Mouse (Mus musculus) megakaryocyte progenitor cell, adult 5-6 weeks (primary cell): ENCODE results near the gene Slc35f5. TPM values are rescaled to one million over a fixed set of nuclear protein-coding genes. Genes with fewer than 3 reads are reported as not detected.

Experiments used
- ATAC-seq: replicated peaks from 2 replicates; pipeline ENCODE4 v1.8.0; 2016; ENCODE audit warnings: mild to moderate bottlenecking, moderate TSS enrichment, inconsistent platforms; ENCODE audit not compliant: poor library complexity
- total RNA-seq, 2 experiments: library from RNA; stranded (forward) in 1 of 2; stranded (reverse) in 1 of 2; fragments of 157-497, 149-512 nt in 1 of 2; fragments of 200-1000 nt in 1 of 2; gene quantifications; 2 replicates each; pipeline versions ENCODE4 v1.2.3 to v1.2.4; 2015 to 2017

Gene Slc35f5
- total RNA-seq, 2 experiments from 2014 or later, result 11.1 to 14.0 TPM

- ATAC-seq, result no peak
Observed at GRCm38 (mm10) chr1:125568126-125568525, 7.7 kb downstream of the Slc35f5 start.

- peak; percentile 59 for ATAC-seq
Observed at GRCm38 (mm10) chr1:125574219-125574618, 13.8 kb downstream of the Slc35f5 start.

- no peak for ATAC-seq
Observed at GRCm38 (mm10) chr1:125575458-125576114, 15.2 kb downstream of the Slc35f5 start.

- ATAC-seq, result peak; percentile 60
Observed at GRCm38 (mm10) chr1:125576965-125577364, 16.6 kb downstream of the Slc35f5 start.

GRCm38 (mm10) chr1:125578091-125578490 is 17.7 kb downstream of the Slc35f5 start:
- ATAC-seq, result no peak

GRCm38 (mm10) chr1:125581134-125581533 is 20.7 kb downstream of the Slc35f5 start:
- ATAC-seq, result no peak

GRCm38 (mm10) chr1:125603620-125604019 is 43.2 kb downstream of the Slc35f5 start:
- ATAC-seq, result peak; percentile 75

GRCm38 (mm10) chr1:125607087-125607803 is 46.9 kb downstream of the Slc35f5 start:
- peak; percentile 93 for ATAC-seq

- no peak for ATAC-seq
Observed at GRCm38 (mm10) chr1:125624376-125625076, 64.1 kb downstream of the Slc35f5 start.

- ATAC-seq, result no peak
Observed at GRCm38 (mm10) chr1:125639501-125640253, 79.3 kb downstream of the Slc35f5 start.

GRCm38 (mm10) chr1:125643643-125644042 is 83.2 kb downstream of the Slc35f5 start:
- ATAC-seq, result no peak

Other genes starting within 250 kb of the Slc35f5 start
- 593 and 655 TPM in 2 replicates for gene Actr3, start 124.9 kb upstream of the Slc35f5 start, total RNA-seq (2015)
- 974 and 976 TPM in 2 replicates for gene Actr3, start 124.9 kb upstream of the Slc35f5 start, total RNA-seq (2017)
- gene Gpr39, start 116.4 kb downstream of the Slc35f5 start, total RNA-seq (2015), result not detected in 2 replicates
- not detected in 2 replicates for gene Gpr39, start 116.4 kb downstream of the Slc35f5 start, total RNA-seq (2017)